Mouse (Mus musculus) CD4-positive naive resting alpha-beta T cell, adult 76 days (primary cell): ENCODE results near the gene Dtx1. TPM values are rescaled to one million over a fixed set of nuclear protein-coding genes. Genes with fewer than 3 reads are reported as not detected.

Experiments
- total RNA-seq: library from RNA; stranded (reverse); gene quantifications from one replicate; pipeline ENCODE4 v1.2.4, GENCODE M21; 2023

The Dtx1 gene
- 197 TPM for total RNA-seq

DNA sequence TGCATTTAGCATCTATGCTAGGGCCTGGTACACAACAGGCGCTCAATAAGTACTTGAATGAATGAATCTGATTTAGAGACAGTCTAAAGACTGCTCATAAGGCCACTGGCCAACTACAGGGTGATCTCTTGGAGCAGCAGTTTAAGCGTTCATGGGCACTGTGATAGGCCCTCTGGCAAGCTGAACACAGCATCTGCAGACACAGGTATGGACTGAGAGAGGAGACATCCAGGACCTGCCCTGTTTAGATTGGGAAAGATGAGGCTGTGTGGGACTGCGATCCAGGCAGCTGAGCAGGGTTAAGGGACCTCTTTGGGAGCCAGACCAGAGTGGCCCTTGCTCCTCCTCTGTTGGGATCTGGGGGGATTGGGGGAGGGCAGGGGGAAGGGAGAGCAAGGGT is at the start of gene Dtx1:
Dtx1 (minus strand) TSS at position 101 of the 400 bp plus-strand sequence.

DNA sequence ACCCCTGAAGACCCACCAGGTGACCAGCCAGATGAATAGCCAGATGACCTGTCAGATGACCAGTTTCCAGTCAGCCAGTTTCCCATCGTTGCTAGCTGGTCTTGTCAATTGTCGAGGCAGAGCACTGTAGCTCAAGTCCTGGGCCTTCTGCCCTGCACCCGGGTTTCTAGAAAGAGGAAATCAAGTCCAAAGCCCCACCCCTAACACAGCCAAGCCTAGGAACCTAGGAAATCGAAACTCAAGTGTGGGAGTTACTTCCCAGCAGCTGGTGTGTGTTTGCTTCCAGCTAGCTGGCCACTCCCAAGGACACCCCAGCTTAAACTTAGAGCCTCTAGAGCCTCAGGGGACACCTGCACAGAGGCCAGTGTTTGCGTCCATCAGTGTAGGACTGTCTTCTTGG is 38.0 kb upstream of the Dtx1 start, which contains the start of gene Oas2:
Oas2 (minus strand) TSS at position 166 of the 400 bp plus-strand sequence.

DNA sequence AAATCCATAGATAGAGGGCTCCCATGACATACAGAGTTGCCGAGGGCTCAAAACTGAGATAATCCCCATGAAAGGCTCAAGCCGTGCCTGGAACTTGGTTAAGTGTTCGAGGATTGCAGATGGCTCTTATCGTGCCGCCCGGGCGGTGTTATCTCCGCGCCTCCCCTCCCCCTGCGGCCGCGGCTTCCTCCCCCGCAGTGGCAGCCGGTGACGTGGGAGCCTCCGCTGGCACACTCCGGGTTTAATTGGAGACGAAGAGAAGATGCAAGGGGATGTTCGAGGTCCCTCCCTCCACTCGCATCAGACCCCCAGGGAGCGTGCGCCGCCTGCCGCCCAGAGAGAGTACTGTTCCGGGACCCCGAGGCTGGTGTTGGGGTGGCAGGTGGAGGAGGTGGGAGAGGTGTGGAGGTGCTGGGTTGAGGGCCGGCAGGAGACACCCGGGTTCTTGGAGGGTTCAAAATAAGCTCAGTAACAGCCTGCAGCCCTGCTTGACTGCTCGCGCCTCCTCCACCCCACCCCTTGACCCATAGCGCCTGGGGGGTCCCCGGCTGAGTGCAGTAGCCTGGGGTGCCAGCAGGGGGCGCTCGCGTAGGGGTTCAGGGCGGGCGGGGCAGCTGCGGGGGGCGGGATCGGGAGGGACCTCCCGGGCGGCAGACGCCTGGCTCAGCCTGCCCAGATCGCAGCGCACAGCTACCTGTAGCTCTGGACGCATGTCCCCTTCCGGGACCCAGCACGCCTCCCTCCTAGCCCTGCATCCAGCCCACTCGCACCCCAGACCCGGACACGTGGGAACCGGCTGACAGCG is 63.0 kb downstream of the Dtx1 start, which contains the start of gene Rasal1:
Rasal1 (plus strand) TSS at position 244 of the 805 bp plus-strand sequence.

DNA sequence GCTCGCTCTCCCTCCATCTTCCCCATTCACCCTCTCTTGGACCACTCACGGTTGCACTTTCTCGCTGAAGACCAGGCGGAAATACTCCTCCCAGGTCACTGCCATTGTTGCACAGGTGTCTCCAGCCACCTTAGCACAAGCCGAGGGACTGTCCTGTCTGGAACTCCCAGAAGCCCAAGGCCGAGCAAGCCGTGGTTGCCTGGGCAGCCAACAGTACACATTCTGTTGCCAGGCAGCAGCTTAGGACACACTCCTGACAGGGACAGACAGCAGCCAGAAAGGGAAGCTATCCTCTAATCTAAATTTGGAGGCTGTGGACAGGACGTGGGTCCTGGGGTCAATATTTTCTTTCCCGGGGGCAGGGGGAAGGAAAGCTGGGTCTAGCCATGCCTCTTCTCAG is 77.6 kb downstream of the Dtx1 start, which contains the start of gene Cfap73:
Cfap73 (minus strand) TSS at position 105 of the 400 bp plus-strand sequence.

Other genes with a start within 250 kb of the Dtx1 start
- gene Sdsl, start 239.1 kb downstream of the Dtx1 start, total RNA-seq: not detected
- not detected for gene Sds, start 235.4 kb downstream of the Dtx1 start, total RNA-seq
- 15.7 TPM for gene Plbd2, start 208.3 kb downstream of the Dtx1 start, total RNA-seq
- 12.6 TPM for gene Slc8b1, start 200.8 kb downstream of the Dtx1 start, total RNA-seq
- 43.1 TPM for gene Tpcn1, start 123.3 kb downstream of the Dtx1 start, total RNA-seq
- 0.91 TPM for gene Iqcd, start 122.9 kb downstream of the Dtx1 start, total RNA-seq
- 4.6 TPM for gene Rita1, start 99.3 kb downstream of the Dtx1 start, total RNA-seq
- gene Ddx54, start 99.2 kb downstream of the Dtx1 start, total RNA-seq: 116 TPM
- not detected for gene Cfap73, start 77.7 kb downstream of the Dtx1 start, total RNA-seq
- gene Rasal1, start 63.1 kb downstream of the Dtx1 start, total RNA-seq: 23.9 TPM
- gene Oas2, start 37.9 kb upstream of the Dtx1 start, total RNA-seq: 12.6 TPM
- 8.6 TPM for gene Oas3, start 65.7 kb upstream of the Dtx1 start, total RNA-seq
- 0.41 TPM for gene Oas1e, start 83.6 kb upstream of the Dtx1 start, total RNA-seq
- gene Oas1c, start 100.6 kb upstream of the Dtx1 start, total RNA-seq: 10.5 TPM
- not detected for gene Oas1f, start 135.4 kb upstream of the Dtx1 start, total RNA-seq
- not detected for gene Oas1h, start 149.5 kb upstream of the Dtx1 start, total RNA-seq
- gene Oas1g, start 175.7 kb upstream of the Dtx1 start, total RNA-seq: not detected
- gene Oas1a, start 195.6 kb upstream of the Dtx1 start, total RNA-seq: 4.7 TPM
- not detected for gene Oas1d, start 202.6 kb upstream of the Dtx1 start, total RNA-seq